Mouse (Mus musculus) neural tube, embryonic 11.5 days (tissue): ENCODE measurements around the gene Mark1. TPM values are rescaled to one million over a fixed set of nuclear protein-coding genes. Genes with fewer than 3 reads are reported as not detected.

Experiments used
- ATAC-seq: fragments of 200-750 bp; cut with Nextera tagmentation; 2 replicates; pipeline ENCODE4 v1.8.0; 2017; ENCODE audit warnings: moderate number of reproducible peaks, mild to moderate bottlenecking, moderate TSS enrichment, moderate library complexity; ENCODE audit not compliant: insufficient read depth, low FRiP score, low TSS enrichment
- DNase-seq: peaks from one replicate; pipeline ENCODE4 v3.0.0-alpha.2; 2015; ENCODE audit warnings: low spot score
- H3K27ac ChIP-seq: fragments of 300-500 bp; sonication (generic); 2 replicates; pipeline ENCODE4 v1.5.1; 2014; ENCODE audit warnings: low read depth, mild to moderate bottlenecking, low read length
- H3K27me3 ChIP-seq: fragments of 300-500 bp; sonication (generic); 2 replicates; pipeline ENCODE4 v1.6.1; 2014; ENCODE audit warnings: mild to moderate bottlenecking, low read length, mixed read lengths; ENCODE audit not compliant: control insufficient read depth, insufficient read depth
- H3K36me3 ChIP-seq: fragments of 300-500 bp; sonication (generic); 2 replicates; pipeline ENCODE4 v1.6.1; 2014; ENCODE audit warnings: mild to moderate bottlenecking, low read length, moderate library complexity, mixed read lengths; ENCODE audit not compliant: control insufficient read depth, insufficient read depth
- H3K4me1 ChIP-seq: fragments of 300-500 bp; sonication (generic); 2 replicates; pipeline ENCODE4 v1.6.1; 2014; ENCODE audit warnings: low read length, mixed read lengths; ENCODE audit not compliant: control insufficient read depth, insufficient read depth
- H3K4me2 ChIP-seq: fragments of 300-500 bp; sonication (generic); 2 replicates; pipeline ENCODE4 v1.6.1; 2014; ENCODE audit warnings: low read depth, mild to moderate bottlenecking, moderate library complexity
- H3K4me3 ChIP-seq: fragments of 300-500 bp; sonication (generic); 2 replicates; pipeline ENCODE4 v1.5.1; 2014; ENCODE audit warnings: low read depth, low read length
- H3K9ac ChIP-seq: fragments of 300-500 bp; sonication (generic); 2 replicates; pipeline ENCODE4 v1.6.1; 2014; ENCODE audit warnings: mild to moderate bottlenecking, low read length
- H3K9me3 ChIP-seq: fragments of 300-500 bp; sonication (generic); 2 replicates; pipeline ENCODE4 v1.6.1; 2016; ENCODE audit warnings: low read length; ENCODE audit not compliant: control insufficient read depth
- WGBS: fragments of 180-500 bp; shearing (Covaris S2); extraction: QIAGEN DNeasy Blood & Tissue Kit; methylation state at CpG from one replicate; pipeline ENCODE4 v1.1.7; 2014; 5-methylcytosine and 5-hydroxymethylcytosine counted together
- polyA plus RNA-seq: library from polyadenylated mRNA; unstranded; fragments of >200 nt; fragmentation: Nextera tagmentation; extraction: Ambion mirVana; gene quantifications from 2 replicates; pipeline ENCODE4 v1.2.1, GENCODE M21; 2014

Gene Mark1
- polyA plus RNA-seq, 1 experiment from 2014 or later: 7.1 TPM

- no peak overlapping the region for H3K4me3 ChIP-seq
- DNase-seq: no peak
- no peak overlapping the region for H3K9ac ChIP-seq
- H3K36me3 ChIP-seq: no peaks in the 10 kb centered on the region
- H3K4me1 ChIP-seq: no peaks in the 10 kb centered on the region
- no peak for ATAC-seq
- H3K27me3 ChIP-seq: no peaks in the 10 kb centered on the region
- no peaks in the 10 kb centered on the region for H3K9me3 ChIP-seq
- H3K4me2 ChIP-seq: no peak overlapping the region
- 85% methylated on average over 7 of the region's 7 CpGs for WGBS
- no peak overlapping the region for H3K27ac ChIP-seq
Observed at GRCm38 (mm10) chr1:184872069-184872819, 127.1 kb downstream of the Mark1 start.

DNA sequence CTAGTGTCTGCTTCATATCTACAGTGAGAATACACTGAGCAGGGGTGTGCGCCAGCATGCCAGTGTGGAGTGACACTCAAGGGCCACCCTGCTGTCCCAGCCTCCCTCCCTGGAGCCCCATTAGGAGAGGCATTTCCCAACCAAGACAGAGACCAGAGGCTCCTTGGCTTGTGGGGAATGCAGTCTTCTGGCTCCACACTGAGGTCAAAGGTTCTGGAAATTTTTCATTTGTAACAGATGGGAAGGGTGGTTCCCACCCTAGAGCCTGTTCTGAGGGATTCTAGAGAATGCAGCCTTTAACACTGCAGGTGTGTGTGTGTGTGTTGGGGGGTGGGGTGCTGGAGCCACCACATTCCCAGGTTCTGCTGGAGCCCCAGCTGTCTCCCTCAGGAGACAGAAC lies 127.9 kb downstream of the Mark1 start:
- Histone ChIP-seq H3K4me1 (no peaks in the 10 kb centered on the region), H3K27ac (no peak overlapping the region), H3K9me3 (no peaks in the 10 kb centered on the region), H3K36me3 (no peaks in the 10 kb centered on the region), H3K9ac (no peak overlapping the region), H3K4me2 (no peak overlapping the region), H3K4me3 (no peak overlapping the region), H3K27me3 (no peaks in the 10 kb centered on the region)
- WGBS: 88% methylated on average over 1 of the region's 1 CpGs
- no peak for DNase-seq
- ATAC-seq: no peak

DNA sequence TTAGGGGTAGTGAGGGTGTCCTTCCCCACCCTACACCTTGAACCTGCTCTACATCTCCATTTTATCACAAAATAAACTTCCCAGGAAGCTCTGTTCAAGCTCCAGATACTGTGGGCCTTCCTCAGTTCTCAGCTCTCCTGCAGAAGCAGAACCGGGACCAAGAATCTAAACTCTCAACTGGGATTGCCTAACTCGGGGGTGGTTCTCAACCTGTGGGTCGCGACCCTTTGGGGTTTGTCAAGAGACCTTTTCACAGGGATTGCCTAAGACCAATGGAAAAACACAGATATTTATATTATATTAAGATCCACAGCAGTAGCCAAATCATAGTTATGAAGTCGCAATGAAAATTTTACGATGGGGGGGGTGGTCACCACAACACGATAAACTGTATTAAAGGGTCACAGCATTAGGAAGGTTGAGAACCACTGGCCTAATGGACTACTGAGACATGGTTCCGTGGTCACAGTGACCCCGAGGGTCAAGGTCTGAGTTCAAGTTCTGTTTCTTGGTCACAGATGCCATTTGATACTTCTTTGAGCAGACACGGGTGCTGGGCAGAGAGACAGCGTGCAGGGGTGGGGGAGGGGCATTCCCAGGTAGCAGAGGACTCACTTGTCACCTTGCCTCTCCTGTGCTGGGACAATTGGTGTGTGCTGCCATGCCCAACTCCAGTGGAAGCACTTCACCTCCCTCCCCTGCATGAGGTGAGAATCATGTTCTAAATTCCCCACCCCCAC lies 128.6 kb downstream of the Mark1 start:
- H3K27ac ChIP-seq: no peak overlapping the region
- no peaks in the 10 kb centered on the region for H3K4me1 ChIP-seq
- H3K27me3 ChIP-seq: no peaks in the 10 kb centered on the region
- 87% methylated on average over 11 of the region's 11 CpGs for WGBS
- H3K9me3 ChIP-seq: no peaks in the 10 kb centered on the region
- ATAC-seq (no peak), DNase-seq (no peak)
- no peaks in the 10 kb centered on the region for H3K36me3 ChIP-seq
- no peak overlapping the region for H3K4me2 ChIP-seq
- H3K9ac ChIP-seq: no peak overlapping the region
- H3K4me3 ChIP-seq: no peak overlapping the region

GRCm38 (mm10) chr1:184869939-184870565 lies 129.3 kb downstream of the Mark1 start:
- WGBS: 81% methylated on average over 4 of the region's 4 CpGs
- no peak overlapping the region for H3K4me3 ChIP-seq
- DNase-seq: no peak
- no peaks in the 10 kb centered on the region for H3K36me3 ChIP-seq
- no peaks in the 10 kb centered on the region for H3K9me3 ChIP-seq
- no peaks in the 10 kb centered on the region for H3K4me1 ChIP-seq
- no peak overlapping the region for H3K9ac ChIP-seq
- H3K27me3 ChIP-seq: no peaks in the 10 kb centered on the region
- no peak overlapping the region for H3K4me2 ChIP-seq
- H3K27ac ChIP-seq: no peak overlapping the region
- no peak for ATAC-seq

DNA sequence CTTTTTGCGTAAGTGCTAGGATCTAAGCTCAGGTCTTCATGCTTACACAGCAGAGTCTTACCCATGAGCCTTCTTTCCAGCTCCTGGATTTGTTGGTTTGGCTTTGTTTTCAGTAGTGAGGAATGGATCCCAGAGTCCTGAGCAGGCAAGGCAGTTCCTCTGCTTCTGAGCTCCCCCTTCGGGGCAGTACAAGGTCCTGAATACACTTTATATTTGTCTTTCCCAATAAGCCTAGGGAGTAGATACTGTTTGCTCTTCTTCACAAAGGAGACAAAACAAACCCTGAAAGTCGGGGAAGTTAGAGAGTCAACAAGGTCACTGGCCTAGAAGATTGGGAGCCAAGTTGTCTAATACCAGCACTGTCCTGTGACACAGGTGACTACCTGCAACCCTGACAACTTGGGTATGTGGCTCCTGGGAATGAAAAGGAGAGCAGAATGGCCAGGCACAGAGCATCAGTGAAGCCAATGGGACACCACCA lies 131.7 kb downstream of the Mark1 start:
- no peak overlapping the region for H3K4me3 ChIP-seq
- WGBS: 83% methylated on average over 3 of the region's 3 CpGs
- ATAC-seq: no peak

GRCm38 (mm10) chr1:184864381-184864801 lies 135.0 kb downstream of the Mark1 start:
- H3K27me3 ChIP-seq: no peaks in the 10 kb centered on the region
- H3K4me2 ChIP-seq: no peak overlapping the region
- DNase-seq (no peak), ATAC-seq (no peak)
- H3K9ac ChIP-seq: no peak overlapping the region
- H3K36me3 ChIP-seq: no peaks in the 10 kb centered on the region
- no peak overlapping the region for H3K4me3 ChIP-seq
- no peaks in the 10 kb centered on the region for H3K4me1 ChIP-seq
- H3K27ac ChIP-seq: no peak overlapping the region
- WGBS: 37% methylated on average over 7 of the region's 7 CpGs
- no peaks in the 10 kb centered on the region for H3K9me3 ChIP-seq

More for the DNA sequence above, 131.7 kb downstream of the Mark1 start:
- Histone ChIP-seq H3K36me3 (no peaks in the 10 kb centered on the region), H3K27ac (no peak overlapping the region), H3K9ac (no peak overlapping the region), H3K4me1 (no peaks in the 10 kb centered on the region), H3K9me3 (no peaks in the 10 kb centered on the region), H3K4me2 (no peak overlapping the region), H3K27me3 (no peaks in the 10 kb centered on the region)
- DNase-seq: no peak

DNA sequence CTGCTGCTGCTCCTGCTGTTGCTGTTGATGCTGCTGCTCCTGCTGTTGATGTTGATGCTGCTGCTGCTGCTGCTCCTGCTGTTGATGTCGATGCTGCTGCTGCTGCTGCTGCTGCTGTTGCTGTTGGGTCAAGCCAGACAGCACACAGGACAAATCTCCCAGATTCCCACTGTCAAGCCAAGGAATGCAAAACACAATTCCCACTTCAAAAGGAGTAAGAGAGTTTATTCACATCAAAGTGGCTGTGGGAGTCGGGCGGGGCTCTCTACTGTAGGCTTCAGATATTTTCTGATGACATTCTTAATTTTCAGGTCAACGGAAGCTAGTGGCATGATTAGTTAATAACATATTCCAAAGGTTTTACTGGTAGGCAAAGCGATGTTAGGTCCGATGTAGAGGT lies 136.7 kb downstream of the Mark1 start:
- Histone ChIP-seq H3K9ac (no peak overlapping the region), H3K4me1 (no peaks in the 10 kb centered on the region), H3K4me2 (no peak overlapping the region), H3K36me3 (no peaks in the 10 kb centered on the region), H3K4me3 (no peak overlapping the region), H3K9me3 (no peaks in the 10 kb centered on the region), H3K27me3 (no peaks in the 10 kb centered on the region), H3K27ac (no peak overlapping the region)
- no peak for DNase-seq
- no peak for ATAC-seq
- 92% methylated on average over 6 of the region's 6 CpGs for WGBS

- H3K4me1 ChIP-seq: no peaks in the 10 kb centered on the region
- H3K9ac ChIP-seq: no peak overlapping the region
- H3K4me2 ChIP-seq: no peak overlapping the region
- no peak overlapping the region for H3K4me3 ChIP-seq
- no peak overlapping the region for H3K27ac ChIP-seq
- DNase-seq (no peak), ATAC-seq (no peak)
- H3K36me3 ChIP-seq: no peaks in the 10 kb centered on the region
- H3K27me3 ChIP-seq: no peaks in the 10 kb centered on the region
- 81% methylated on average over 2 of the region's 2 CpGs for WGBS
- H3K9me3 ChIP-seq: no peaks in the 10 kb centered on the region
Observed at GRCm38 (mm10) chr1:184861551-184861950, 137.8 kb downstream of the Mark1 start.
